Mouse (Mus musculus): Measurements from ENCODE around the gene Cux2.

DNA sequence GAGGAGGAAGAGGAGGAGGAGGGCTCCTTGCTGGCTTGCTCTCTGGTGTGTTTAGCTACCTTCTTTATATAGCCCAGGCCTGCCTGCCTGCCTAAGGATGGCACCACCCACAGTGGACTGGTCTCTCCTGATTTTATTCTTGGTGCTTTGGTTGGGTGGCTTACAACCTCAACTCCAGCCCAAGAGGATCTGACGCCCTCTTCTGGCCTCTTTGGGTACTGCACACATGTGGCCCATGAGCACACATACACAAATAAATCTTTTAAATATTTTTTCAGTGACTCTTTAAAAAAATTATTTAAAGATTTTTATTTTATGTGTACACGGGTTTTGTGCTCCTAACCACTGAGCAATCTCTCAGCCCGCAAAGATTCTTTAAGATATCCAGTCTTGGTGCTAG, 25.8 kb upstream of the Cux2 start:
- TF ChIP-seq CTCF (IDR thresholded peaks at IDR 0.05; ENCODE audit: borderline replicate concordance, insufficient read depth, low read depth, low read length) (peak; percentile 18; the same call in 1 of the 2 replicates), POLR2A (IDR thresholded peaks at IDR 0.05; ENCODE audit: borderline replicate concordance, insufficient read depth, low read length) (no peak)

Data from cerebellum, adult 2 months (tissue).